Mouse (Mus musculus): Measurements from ENCODE around the gene Mroh2a.

- TF ChIP-seq CTCF (IDR thresholded peaks at IDR 0.05; ENCODE audit: control insufficient read depth, insufficient read depth, low read length) (no peak), POLR2A (IDR thresholded peaks at IDR 0.05; ENCODE audit: borderline replicate concordance, control insufficient read depth, low read depth, low read length) (no peak)
These were observed 31.1 kb upstream of the Mroh2a start for GRCm38 (mm10) chr1:88195687-88196086.
